Mouse (Mus musculus): Measurements from ENCODE around the gene Vps8.

Gene Vps8

GRCm38 (mm10) chr16:21403402-21403801 is 19.5 kb upstream of the Vps8 start:
- in situ Hi-C loops (cut with MboI, MseI) = no loop called here

GRCm38 (mm10) chr16:21404631-21405030 is 18.3 kb upstream of the Vps8 start:
- in situ Hi-C loops (cut with MboI, MseI) = no loop called here

GRCm38 (mm10) chr16:21405224-21405969 is 17.5 kb upstream of the Vps8 start:
- in situ Hi-C loops (cut with MboI, MseI) = no loop called here

GRCm38 (mm10) chr16:21406136-21406535 is 16.8 kb upstream of the Vps8 start:
- in situ Hi-C loops (cut with MboI, MseI) = no loop called here

- in situ Hi-C loops (cut with MboI, MseI) = loop anchor here (5.0 kb wide), 1 partner anchor 54 kb away; no protein-coding TSS in a partner anchor
Observed at GRCm38 (mm10) chr16:21411779-21412178, 11.1 kb upstream of the Vps8 start.

GRCm38 (mm10) chr16:21412593-21413047 is 10.3 kb upstream of the Vps8 start:
- in situ Hi-C loops (cut with MboI, MseI) = loop anchor here (5.0 kb wide), 1 partner anchor 55 kb away; no protein-coding TSS in a partner anchor

- in situ Hi-C loops (cut with MboI, MseI) = loop anchor here (5.0 kb wide), 1 partner anchor 57 kb away; no protein-coding TSS in a partner anchor
Observed at GRCm38 (mm10) chr16:21413819-21414218, 9.1 kb upstream of the Vps8 start.

GRCm38 (mm10) chr16:21415128-21415527 is 7.8 kb upstream of the Vps8 start:
- in situ Hi-C loops (cut with MboI, MseI) = no loop called here

- in situ Hi-C loops (cut with MboI, MseI) = no loop called here
Observed at GRCm38 (mm10) chr16:21418012-21418411, 4.9 kb upstream of the Vps8 start.

- in situ Hi-C loops (cut with MboI, MseI) = no loop called here
Observed at GRCm38 (mm10) chr16:21423546-21423910, 610 bp downstream of the Vps8 start.

- in situ Hi-C loops (cut with MboI, MseI) = no loop called here
Observed at GRCm38 (mm10) chr16:21428131-21428530, 5.2 kb downstream of the Vps8 start.

GRCm38 (mm10) chr16:21430377-21431060 is 7.6 kb downstream of the Vps8 start:
- in situ Hi-C loops (cut with MboI, MseI) = no loop called here

GRCm38 (mm10) chr16:21431614-21432013 is 8.7 kb downstream of the Vps8 start:
- in situ Hi-C loops (cut with MboI, MseI) = no loop called here

- in situ Hi-C loops (cut with MboI, MseI) = no loop called here
Observed at GRCm38 (mm10) chr16:21433543-21433942, 10.6 kb downstream of the Vps8 start.

- in situ Hi-C loops (cut with MboI, MseI) = no loop called here
Observed at GRCm38 (mm10) chr16:21441012-21441411, 18.1 kb downstream of the Vps8 start.

- in situ Hi-C loops (cut with MboI, MseI) = no loop called here
Observed at GRCm38 (mm10) chr16:21445026-21445625, 22.2 kb downstream of the Vps8 start.

GRCm38 (mm10) chr16:21447447-21447846 is 24.5 kb downstream of the Vps8 start:
- in situ Hi-C loops (cut with MboI, MseI) = no loop called here

- in situ Hi-C loops (cut with MboI, MseI) = no loop called here
Observed at GRCm38 (mm10) chr16:21448464-21448863, 25.5 kb downstream of the Vps8 start.

GRCm38 (mm10) chr16:21449890-21450289 is 27.0 kb downstream of the Vps8 start:
- in situ Hi-C loops (cut with MboI, MseI) = no loop called here

GRCm38 (mm10) chr16:21452569-21452968 is 29.7 kb downstream of the Vps8 start:
- in situ Hi-C loops (cut with MboI, MseI) = no loop called here

GRCm38 (mm10) chr16:21457639-21458369 is 34.9 kb downstream of the Vps8 start:
- in situ Hi-C loops (cut with MboI, MseI) = no loop called here

GRCm38 (mm10) chr16:21465868-21466267 is 43.0 kb downstream of the Vps8 start:
- in situ Hi-C loops (cut with MboI, MseI) = no loop called here
